Mouse (Mus musculus) kidney, embryonic 15.5 days (tissue): ENCODE data around the gene Speer4f2. TPM values are rescaled to one million over a fixed set of nuclear protein-coding genes. Genes with fewer than 3 reads are reported as not detected.
"Not testable (repeated sequence)": the region's sequence is repeated elsewhere in the genome, so short reads cannot be mapped to it uniquely, and the experiment has no call there.

Experiments
- ATAC-seq: fragments of 200-750 bp; cut with Nextera tagmentation; replicated peaks from 2 replicates; pipeline ENCODE4 v1.8.0; 2017; ENCODE audit warnings: moderate TSS enrichment; ENCODE audit not compliant: low FRiP score
- H3K27ac ChIP-seq: fragments of 300-500 bp; sonication (generic); 2 replicates; pipeline ENCODE4 v1.5.1; 2015; ENCODE audit warnings: mild to moderate bottlenecking, inconsistent platforms
- H3K27me3 ChIP-seq: fragments of 300-500 bp; sonication (generic); 2 replicates; pipeline ENCODE4 v1.6.1; 2015; ENCODE audit warnings: inconsistent platforms
- H3K36me3 ChIP-seq: fragments of 300-500 bp; sonication (generic); 2 replicates; pipeline ENCODE4 v1.6.1; 2015; ENCODE audit warnings: inconsistent platforms
- H3K4me1 ChIP-seq: fragments of 300-500 bp; sonication (generic); 2 replicates; pipeline ENCODE4 v1.6.1; 2015; ENCODE audit warnings: inconsistent platforms
- H3K4me2 ChIP-seq: fragments of 300-500 bp; sonication (generic); 2 replicates; pipeline ENCODE4 v1.6.1; 2015; ENCODE audit warnings: moderate library complexity, mild to moderate bottlenecking, inconsistent platforms
- H3K4me3 ChIP-seq: fragments of 300-500 bp; sonication (generic); replicated peaks from 2 replicates; pipeline ENCODE4 v1.5.1; 2015; ENCODE audit warnings: mild to moderate bottlenecking, inconsistent platforms
- H3K9ac ChIP-seq: fragments of 300-500 bp; sonication (generic); 2 replicates; pipeline ENCODE4 v1.6.1; 2015; ENCODE audit warnings: mild to moderate bottlenecking, inconsistent platforms
- H3K9me3 ChIP-seq: fragments of 300-500 bp; sonication (generic); replicated peaks from 2 replicates; pipeline ENCODE4 v1.6.1; 2016; ENCODE audit warnings: inconsistent platforms
- WGBS: fragments of 180-500 bp; shearing (Covaris S2); methylation state at CpG from one replicate; pipeline ENCODE4 v1.1.7; 2015; ENCODE audit warnings: mixed read lengths; 5-methylcytosine and 5-hydroxymethylcytosine counted together
- polyA plus RNA-seq: library from polyadenylated mRNA; unstranded; fragments of >200 nt; fragmentation: Nextera tagmentation; extraction: Ambion mirVana; gene quantifications from 2 replicates; pipeline ENCODE4 v1.2.1, GENCODE M21; 2015

Speer4f2 gene
- polyA plus RNA-seq = not detected in 2 replicates

DNA sequence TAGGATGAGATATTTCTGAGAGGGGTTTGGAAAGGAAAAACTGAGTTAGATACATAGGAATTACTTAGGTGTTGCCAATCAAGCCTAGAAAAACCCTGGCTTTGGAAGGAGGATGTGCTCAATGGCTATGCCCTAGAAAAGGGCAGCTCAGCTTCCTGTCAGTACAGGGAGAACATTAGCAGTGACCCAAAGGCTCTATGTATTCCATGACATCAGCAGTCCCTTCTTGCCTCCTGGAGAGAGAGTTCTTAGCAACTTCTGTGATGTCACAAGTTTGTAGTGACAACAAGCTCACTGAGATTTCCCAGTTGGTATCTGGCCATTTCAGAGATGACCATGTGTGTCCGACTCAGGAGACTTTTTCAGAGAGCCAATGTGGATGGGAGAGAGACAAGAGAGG is at the start of gene Speer4f2:
Speer4f2 (plus strand) TSS at position 301 of the 400 bp plus-strand sequence.
- H3K9ac ChIP-seq, H3K4me2 ChIP-seq, H3K27ac ChIP-seq, H3K36me3 ChIP-seq, H3K27me3 ChIP-seq, H3K4me3 ChIP-seq, H3K4me1 ChIP-seq, ATAC-seq, H3K9me3 ChIP-seq: not testable (repeated sequence)
- WGBS = 97% methylated on average over 1 of the region's 1 CpGs

DNA sequence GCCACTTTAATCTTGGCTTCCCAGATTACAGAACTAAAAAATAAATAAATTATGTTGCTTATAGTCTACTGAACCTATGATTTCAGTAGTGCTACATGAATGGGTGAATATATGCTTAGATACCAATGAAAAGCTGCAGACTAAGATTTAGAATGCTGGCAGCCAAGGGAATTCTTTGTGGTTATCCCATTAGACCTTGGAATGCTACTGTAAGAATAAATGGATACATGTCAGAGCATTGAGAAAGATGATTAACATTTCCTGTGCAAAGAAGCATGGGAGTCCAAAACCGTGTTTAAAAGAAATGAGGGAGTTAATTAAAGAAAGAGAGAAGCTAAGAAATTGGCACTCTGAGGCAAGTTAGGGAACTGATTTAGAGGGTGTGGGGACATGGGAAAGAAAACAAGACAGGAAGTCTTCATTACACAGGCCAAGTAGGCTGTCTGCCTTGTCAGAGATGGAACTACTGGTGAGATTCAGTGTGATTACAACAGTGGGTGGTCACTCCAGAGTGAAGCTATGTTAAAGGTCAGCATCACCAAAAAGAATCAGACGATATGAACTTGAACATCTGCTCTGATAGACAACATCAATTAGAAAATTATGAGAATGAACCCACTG is 43.9 kb upstream of the Speer4f2 start:
- no peaks in the 10 kb centered on the region for H3K9me3 ChIP-seq
- no peak overlapping the region for H3K4me3 ChIP-seq
- ATAC-seq = 0 out of 2 replicates have a peak, but pooled peaks have one; percentile 62
- H3K9ac ChIP-seq = no peak overlapping the region
- H3K27me3 ChIP-seq = no peaks in the 10 kb centered on the region
- H3K4me2 ChIP-seq = no peak overlapping the region
- H3K27ac ChIP-seq = no peak overlapping the region
- 41% methylated on average over 2 of the region's 2 CpGs for WGBS
- H3K4me1 ChIP-seq = no peaks in the 10 kb centered on the region
- H3K36me3 ChIP-seq = no peaks in the 10 kb centered on the region

- Histone ChIP-seq H3K27ac (no peak overlapping the region), H3K36me3 (no peaks in the 10 kb centered on the region), H3K4me3 (no peak overlapping the region), H3K27me3 (no peaks in the 10 kb centered on the region), H3K4me1 (no peaks in the 10 kb centered on the region), H3K9me3 (no peaks in the 10 kb centered on the region), H3K9ac (no peak overlapping the region), H3K4me2 (no peak overlapping the region)
- 54% methylated on average over 1 of the region's 1 CpGs for WGBS
- no peak for ATAC-seq
These were observed 38.1 kb upstream of the Speer4f2 start for GRCm38 (mm10) chr5:17334836-17335235.

DNA sequence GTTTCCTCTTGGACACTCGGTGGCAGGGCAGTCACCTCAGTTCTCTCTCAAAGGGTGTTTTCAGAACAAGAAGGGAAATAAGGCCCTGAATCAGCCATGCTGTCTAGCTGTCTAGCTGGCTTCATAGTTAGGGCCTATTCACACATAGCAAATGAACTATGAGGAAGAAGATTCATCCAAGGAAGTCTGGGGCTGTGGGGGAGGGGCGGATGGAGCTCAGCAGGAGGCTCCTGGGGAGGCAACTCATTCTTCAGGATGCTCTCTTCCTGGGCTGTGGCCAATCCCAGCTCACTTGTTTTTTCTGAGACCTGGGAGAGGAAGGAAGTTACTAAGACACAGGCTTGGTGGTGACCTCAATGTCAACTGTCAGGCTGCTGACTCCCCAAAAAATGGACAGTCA is 27.2 kb upstream of the Speer4f2 start:
- H3K27me3 ChIP-seq, H3K27ac ChIP-seq, ATAC-seq, H3K4me3 ChIP-seq, H3K9me3 ChIP-seq, H3K4me2 ChIP-seq, H3K4me1 ChIP-seq, H3K9ac ChIP-seq, H3K36me3 ChIP-seq: not testable (repeated sequence)
- 64% methylated on average over 2 of the region's 2 CpGs for WGBS

- Histone ChIP-seq H3K9me3 (no peaks in the 10 kb centered on the region), H3K9ac (no peak overlapping the region), H3K27me3 (no peaks in the 10 kb centered on the region), H3K4me2 (no peak overlapping the region), H3K4me3 (no peak overlapping the region), H3K4me1 (no peaks in the 10 kb centered on the region), H3K36me3 (no peaks in the 10 kb centered on the region), H3K27ac (no peak overlapping the region)
- no peak for ATAC-seq
These were observed 13.5 kb upstream of the Speer4f2 start for GRCm38 (mm10) chr5:17359394-17359999.

DNA sequence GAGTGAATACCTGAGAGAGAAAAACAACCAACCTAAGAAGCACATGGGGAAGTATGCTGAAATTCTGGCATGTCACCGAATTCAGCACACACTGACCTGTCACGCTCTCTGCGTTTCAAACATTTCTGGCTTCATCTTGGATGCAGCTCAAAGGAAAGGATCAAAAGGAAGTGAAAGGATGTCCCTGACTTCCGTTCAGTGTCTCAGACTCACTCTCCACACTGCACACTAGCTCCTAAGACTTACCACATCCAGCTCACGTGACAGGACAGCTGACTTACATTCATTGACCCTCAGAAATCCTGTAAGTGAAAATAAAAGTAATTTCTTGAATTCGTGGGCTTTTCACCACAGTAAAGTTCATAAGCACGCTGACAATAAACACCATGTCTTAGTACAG is 16.9 kb downstream of the Speer4f2 start:
- Histone ChIP-seq H3K4me2 (no peak overlapping the region), H3K4me1 (no peaks in the 10 kb centered on the region), H3K27ac (no peak overlapping the region), H3K4me3 (no peak overlapping the region), H3K9ac (no peak overlapping the region), H3K36me3 (no peaks in the 10 kb centered on the region), H3K27me3 (no peaks in the 10 kb centered on the region), H3K9me3 (no peaks in the 10 kb centered on the region)
- no peak for ATAC-seq
- WGBS = 53% methylated on average over 7 of the region's 7 CpGs

- WGBS = 84% methylated on average over 1 of the region's 1 CpGs
- Histone ChIP-seq H3K9ac (no peak overlapping the region), H3K4me1 (no peaks in the 10 kb centered on the region), H3K27me3 (no peaks in the 10 kb centered on the region), H3K27ac (no peak overlapping the region), H3K4me3 (no peak overlapping the region), H3K4me2 (no peak overlapping the region), H3K36me3 (no peaks in the 10 kb centered on the region), H3K9me3 (no peaks in the 10 kb centered on the region)
- no peak for ATAC-seq
These were observed 18.2 kb downstream of the Speer4f2 start for GRCm38 (mm10) chr5:17391207-17391606.

DNA sequence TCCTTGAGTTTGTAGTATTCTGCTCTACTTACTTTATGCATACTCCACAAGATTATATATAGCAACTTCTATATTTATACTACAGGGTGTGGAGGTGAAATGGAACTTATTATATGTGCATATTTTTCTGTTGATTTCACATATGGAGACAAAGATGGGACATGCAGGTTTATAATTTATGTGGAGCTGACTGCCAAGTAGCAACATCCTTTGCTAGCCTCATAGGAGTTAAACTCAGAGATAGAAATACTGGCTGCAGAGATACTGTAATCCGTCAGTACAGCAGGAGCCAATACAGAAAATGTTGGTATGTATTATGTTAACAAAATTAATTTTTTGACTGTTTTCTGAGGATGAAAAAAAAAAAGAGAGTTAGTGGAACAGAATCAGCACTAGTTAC is 27.6 kb downstream of the Speer4f2 start:
- Histone ChIP-seq H3K4me3 (no peak overlapping the region), H3K9me3 (no peaks in the 10 kb centered on the region), H3K27ac (no peak overlapping the region), H3K4me2 (no peak overlapping the region), H3K36me3 (no peaks in the 10 kb centered on the region), H3K9ac (no peak overlapping the region), H3K4me1 (0 out of 2 replicates have a peak, but pooled peaks cover 2% of the 10 kb centered on the region), H3K27me3 (no peaks in the 10 kb centered on the region)
- 95% methylated on average over 1 of the region's 1 CpGs for WGBS
- ATAC-seq = no peak

- no peak overlapping the region for H3K4me2 ChIP-seq
- 0 out of 2 replicates have a peak, but pooled peaks cover 2% of the 10 kb centered on the region for H3K4me1 ChIP-seq
- no peaks in the 10 kb centered on the region for H3K36me3 ChIP-seq
- no peaks in the 10 kb centered on the region for H3K27me3 ChIP-seq
- no peak overlapping the region for H3K9ac ChIP-seq
- no peak overlapping the region for H3K27ac ChIP-seq
- H3K4me3 ChIP-seq = no peak overlapping the region
- ATAC-seq = no peak
- WGBS = 83% methylated on average over 14 of the region's 14 CpGs
- H3K9me3 ChIP-seq = no peaks in the 10 kb centered on the region
These were observed 28.5 kb downstream of the Speer4f2 start for GRCm38 (mm10) chr5:17401206-17402077.

- no peaks in the 10 kb centered on the region for H3K9me3 ChIP-seq
- H3K4me2 ChIP-seq = no peak overlapping the region
- 0 out of 2 replicates have a peak, but pooled peaks cover 2% of the 10 kb centered on the region for H3K4me1 ChIP-seq
- H3K36me3 ChIP-seq = no peaks in the 10 kb centered on the region
- no peaks in the 10 kb centered on the region for H3K27me3 ChIP-seq
- 57% methylated on average over 4 of the region's 4 CpGs for WGBS
- no peak overlapping the region for H3K4me3 ChIP-seq
- H3K27ac ChIP-seq = no peak overlapping the region
- ATAC-seq = no peak
- no peak overlapping the region for H3K9ac ChIP-seq
These were observed 29.5 kb downstream of the Speer4f2 start for GRCm38 (mm10) chr5:17402330-17403125.

DNA sequence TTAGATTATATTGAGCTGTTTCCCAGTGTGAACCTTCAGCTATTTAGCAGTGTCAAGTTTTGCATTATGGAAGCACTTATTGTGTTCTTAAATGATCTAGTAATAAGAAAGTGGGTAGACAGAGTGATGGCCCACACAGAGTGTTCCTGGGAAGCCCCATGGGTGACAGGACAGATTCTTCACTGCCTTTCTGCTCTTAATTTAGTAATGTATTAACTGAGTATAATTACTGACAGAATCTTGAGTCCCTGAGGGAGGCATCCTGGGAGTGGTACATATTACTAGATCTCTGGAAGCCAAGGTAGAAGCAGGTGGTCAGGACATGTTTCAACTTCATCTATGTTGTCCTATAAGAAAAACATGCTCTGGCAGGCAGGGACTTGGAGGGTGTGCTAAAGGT is 30.6 kb downstream of the Speer4f2 start:
- Histone ChIP-seq H3K36me3 (no peaks in the 10 kb centered on the region), H3K4me2 (no peak overlapping the region), H3K4me1 (0 out of 2 replicates have a peak, but pooled peaks cover 2% of the 10 kb centered on the region), H3K27me3 (no peaks in the 10 kb centered on the region), H3K4me3 (no peak overlapping the region), H3K9ac (no peak overlapping the region), H3K9me3 (no peaks in the 10 kb centered on the region), H3K27ac (0 out of 2 replicates have a peak overlapping the region, but pooled peaks have one; percentile 1)
- peak; percentile 87 for ATAC-seq
